Mouse (Mus musculus) liver, embryonic 11.5 days (tissue): ENCODE results near the gene Eif5. TPM values are rescaled to one million over a fixed set of nuclear protein-coding genes. Genes with fewer than 3 reads are reported as not detected.
"Not testable (repeated sequence)": the region's sequence is repeated elsewhere in the genome, so short reads cannot be mapped to it uniquely, and the experiment has no call there.

Source experiments
- ATAC-seq: fragments of 200-750 bp; cut with Nextera tagmentation; replicated peaks from 2 replicates; pipeline ENCODE4 v1.8.0; 2017; ENCODE audit warnings: moderate number of reproducible peaks, mild to moderate bottlenecking, moderate TSS enrichment, moderate library complexity; ENCODE audit not compliant: low FRiP score
- DNase-seq: peaks from one replicate; pipeline ENCODE4 v3.0.0-alpha.2; 2017; ENCODE audit warnings: low spot score
- H3K27ac ChIP-seq: fragments of 300-500 bp; sonication (generic); 2 replicates; pipeline ENCODE4 v1.5.1; 2014; ENCODE audit warnings: mild to moderate bottlenecking, low read depth, low read length, control low read depth
- H3K27me3 ChIP-seq: fragments of 300-500 bp; sonication (generic); replicated peaks from 2 replicates; pipeline ENCODE4 v1.6.1; 2014; ENCODE audit warnings: low read length, mixed read lengths; ENCODE audit not compliant: control insufficient read depth, insufficient read depth
- H3K36me3 ChIP-seq: fragments of 300-500 bp; sonication (generic); 2 replicates; pipeline ENCODE4 v1.6.1; 2014; ENCODE audit warnings: mild to moderate bottlenecking, low read length, moderate library complexity, mixed read lengths; ENCODE audit not compliant: control insufficient read depth, insufficient read depth
- H3K4me1 ChIP-seq: fragments of 300-500 bp; sonication (generic); replicated peaks from 2 replicates; pipeline ENCODE4 v1.6.1; 2014; ENCODE audit warnings: low read length, mixed read lengths; ENCODE audit not compliant: control insufficient read depth, insufficient read depth
- H3K4me2 ChIP-seq: fragments of 300-500 bp; sonication (generic); 2 replicates; pipeline ENCODE4 v1.6.1; 2014; ENCODE audit warnings: mild to moderate bottlenecking, control low read depth, moderate library complexity
- H3K4me3 ChIP-seq: fragments of 300-500 bp; sonication (generic); 2 replicates; pipeline ENCODE4 v1.5.1; 2014; ENCODE audit warnings: low read depth, low read length, control low read depth
- H3K9ac ChIP-seq: fragments of 300-500 bp; sonication (generic); 2 replicates; pipeline ENCODE4 v1.6.1; 2014; ENCODE audit warnings: low read depth, low read length, control low read depth
- H3K9me3 ChIP-seq: fragments of 300-500 bp; sonication (generic); 2 replicates; pipeline ENCODE4 v1.6.1; 2016; ENCODE audit warnings: low read length, inconsistent platforms, mixed read lengths; ENCODE audit not compliant: control insufficient read depth
- WGBS: fragments of 180-500 bp; shearing (Covaris S2); extraction: QIAGEN DNeasy Blood & Tissue Kit; methylation state at CpG from one replicate; pipeline ENCODE4 v1.1.7; 2014; 5-methylcytosine and 5-hydroxymethylcytosine counted together
- polyA plus RNA-seq: library from polyadenylated mRNA; unstranded; fragments of >200 nt; fragmentation: Nextera tagmentation; extraction: Ambion mirVana; gene quantifications from 2 replicates; pipeline ENCODE4 v1.2.1, GENCODE M21; 2014

Eif5 gene
- polyA plus RNA-seq, 1 experiment from 2014 or later = 623 TPM

DNA sequence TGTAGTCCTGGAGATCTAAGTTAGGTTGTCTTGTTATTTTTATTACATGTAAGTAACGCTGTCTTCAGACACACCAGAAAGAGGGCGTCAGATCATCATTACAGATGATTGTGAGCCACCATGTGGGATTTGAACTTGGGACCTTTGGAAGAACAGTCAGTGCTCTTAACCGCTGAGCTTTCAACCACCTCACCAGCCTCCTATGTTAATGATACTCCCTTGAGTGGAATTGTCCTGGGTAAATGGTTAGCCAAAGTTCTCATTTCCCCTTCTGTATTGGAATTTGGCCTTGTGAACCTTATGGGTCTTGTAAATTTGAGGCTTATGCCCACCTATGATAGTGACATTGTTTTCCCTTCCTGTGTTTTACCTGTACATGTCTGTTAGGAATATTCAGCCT lies 9.3 kb downstream of the Eif5 start:
- 86% methylated on average over 3 of the region's 3 CpGs for WGBS
- Histone ChIP-seq H3K4me3 (no peak overlapping the region), H3K4me2 (no peak overlapping the region)

GRCm38 (mm10) chr12:111548555-111549289 lies 10.9 kb downstream of the Eif5 start:
- H3K9me3 ChIP-seq = no peaks in the 10 kb centered on the region
- no peak overlapping the region for H3K9ac ChIP-seq
- no peaks in the 10 kb centered on the region for H3K27me3 ChIP-seq
- 49% methylated on average over 2 of the region's 2 CpGs for WGBS
- no peaks in the 10 kb centered on the region for H3K4me1 ChIP-seq
- H3K4me2 ChIP-seq = no peak overlapping the region
- peaks cover 19% of the 10 kb centered on the region for H3K36me3 ChIP-seq
- no peak; the same call in 1 of the 2 replicates for ATAC-seq
- no peak overlapping the region for H3K27ac ChIP-seq
- no peak overlapping the region for H3K4me3 ChIP-seq
- no peak for DNase-seq

More for the DNA sequence above, 9.3 kb downstream of the Eif5 start:
- peaks cover 32% of the 10 kb centered on the region for H3K36me3 ChIP-seq
- H3K27ac ChIP-seq = no peak overlapping the region
- no peak overlapping the region for H3K9ac ChIP-seq
- H3K27me3 ChIP-seq = no peaks in the 10 kb centered on the region
- ATAC-seq (no peak), DNase-seq (no peak)
- H3K9me3 ChIP-seq = no peaks in the 10 kb centered on the region
- no peaks in the 10 kb centered on the region for H3K4me1 ChIP-seq

DNA sequence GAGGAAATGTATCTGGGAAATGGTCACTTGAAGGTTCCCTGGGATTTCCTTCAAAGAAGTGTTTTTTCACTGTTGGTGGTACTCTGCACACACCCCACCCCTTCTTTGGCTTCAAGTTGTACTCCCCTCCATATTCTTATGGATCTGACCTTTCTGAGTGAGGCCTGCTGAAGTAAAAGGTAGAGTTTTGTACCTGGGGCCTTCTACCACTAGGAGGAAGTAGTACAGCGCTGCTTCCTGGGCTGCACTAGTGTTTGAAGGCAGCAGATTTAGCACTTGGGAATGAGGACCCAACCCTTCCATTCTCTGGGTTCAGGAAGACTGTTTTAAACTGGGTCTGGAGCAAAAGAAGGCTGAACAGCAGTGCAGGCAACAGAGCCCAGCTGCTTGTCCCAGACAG lies 12.9 kb downstream of the Eif5 start:
- DNase-seq (no peak), ATAC-seq (no peak)
- H3K9me3 ChIP-seq = no peaks in the 10 kb centered on the region
- H3K4me3 ChIP-seq = no peak overlapping the region
- no peak overlapping the region for H3K4me2 ChIP-seq
- H3K36me3 ChIP-seq = peaks cover 12% of the 10 kb centered on the region
- H3K27ac ChIP-seq = no peak overlapping the region
- H3K4me1 ChIP-seq = no peaks in the 10 kb centered on the region
- 52% methylated on average over 1 of the region's 1 CpGs for WGBS
- H3K27me3 ChIP-seq = no peaks in the 10 kb centered on the region
- H3K9ac ChIP-seq = no peak overlapping the region

DNA sequence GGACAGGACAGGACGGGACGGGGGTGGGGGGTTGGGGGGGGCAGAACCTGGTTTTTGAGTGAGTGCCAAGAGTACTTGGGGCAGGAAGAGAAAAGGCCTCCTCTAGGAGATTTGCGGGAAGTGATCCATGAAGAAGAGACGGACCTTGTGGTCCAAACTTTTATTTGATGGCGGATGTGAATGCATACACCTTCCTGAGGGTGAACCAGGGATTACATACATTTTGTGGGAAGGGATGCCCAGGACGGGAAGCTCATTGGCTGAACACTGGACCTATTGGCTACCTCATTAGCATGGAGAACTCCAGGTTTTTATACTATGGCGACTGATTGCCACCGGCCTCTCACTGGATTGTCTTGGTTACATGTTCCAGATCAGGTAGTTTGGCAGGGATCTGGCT lies 14.5 kb downstream of the Eif5 start:
- Histone ChIP-seq H3K4me3 (no peak overlapping the region), H3K27me3 (no peaks in the 10 kb centered on the region), H3K9me3 (no peaks in the 10 kb centered on the region), H3K9ac (no peak overlapping the region), H3K4me2 (no peak overlapping the region), H3K36me3 (peaks cover 5% of the 10 kb centered on the region), H3K27ac (no peak overlapping the region), H3K4me1 (peaks cover 2% of the 10 kb centered on the region; the same call in 1 of the 2 replicates)
- 80% methylated on average over 8 of the region's 8 CpGs for WGBS
- DNase-seq (no peak), ATAC-seq (no peak)

GRCm38 (mm10) chr12:111555357-111555756 lies 17.5 kb downstream of the Eif5 start:
- DNase-seq (no peak), ATAC-seq (no peak)
- Histone ChIP-seq H3K4me1 (peaks cover 16% of the 10 kb centered on the region), H3K9ac (no peak overlapping the region), H3K27me3 (no peaks in the 10 kb centered on the region), H3K9me3 (no peaks in the 10 kb centered on the region), H3K4me3 (no peak overlapping the region), H3K27ac (no peak overlapping the region), H3K36me3 (no peaks in the 10 kb centered on the region), H3K4me2 (no peak overlapping the region)
- WGBS = 63% methylated on average over 4 of the region's 4 CpGs

DNA sequence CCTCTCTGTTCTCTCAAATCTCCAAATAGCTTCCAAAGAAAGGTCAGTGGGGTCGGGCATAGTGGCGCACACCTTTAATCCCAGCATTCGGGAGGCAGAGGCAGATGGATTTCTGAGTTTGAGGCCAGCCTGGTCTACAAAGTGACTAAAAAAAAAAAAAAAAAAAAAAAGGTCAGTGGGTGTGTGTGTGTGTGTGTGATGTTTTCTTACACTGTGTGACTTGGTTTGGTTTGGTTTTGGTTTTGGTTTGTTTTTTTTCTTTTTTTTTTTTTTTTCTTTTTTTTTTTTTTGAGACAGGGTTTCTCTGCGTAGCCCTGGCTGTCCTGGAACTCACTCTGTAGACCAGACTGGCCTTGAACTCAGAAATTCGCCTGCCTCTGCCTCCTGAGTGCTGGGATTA lies 18.1 kb downstream of the Eif5 start:
- DNase-seq, H3K9ac ChIP-seq, H3K27ac ChIP-seq, H3K9me3 ChIP-seq, H3K36me3 ChIP-seq, H3K27me3 ChIP-seq, ATAC-seq, H3K4me3 ChIP-seq, H3K4me2 ChIP-seq: not testable (repeated sequence)
- WGBS = 80% methylated on average over 5 of the region's 5 CpGs
- peaks cover 16% of the 10 kb centered on the region for H3K4me1 ChIP-seq

GRCm38 (mm10) chr12:111557538-111557937 lies 19.7 kb downstream of the Eif5 start:
- H3K9ac ChIP-seq = no peak overlapping the region
- WGBS = 48% methylated on average over 6 of the region's 6 CpGs
- no peak overlapping the region for H3K27ac ChIP-seq
- H3K9me3 ChIP-seq = no peaks in the 10 kb centered on the region
- no peaks in the 10 kb centered on the region for H3K27me3 ChIP-seq
- H3K4me3 ChIP-seq = no peak overlapping the region
- H3K4me2 ChIP-seq = no peak overlapping the region
- no peak for ATAC-seq
- no peaks in the 10 kb centered on the region for H3K36me3 ChIP-seq
- no peak for DNase-seq
- H3K4me1 ChIP-seq = peaks cover 16% of the 10 kb centered on the region

- Histone ChIP-seq H3K9ac (no peak overlapping the region), H3K4me3 (no peak overlapping the region)
Observed at GRCm38 (mm10) chr12:111558655-111559054, 20.8 kb downstream of the Eif5 start.

GRCm38 (mm10) chr12:111559647-111560258 lies 21.9 kb downstream of the Eif5 start:
- Histone ChIP-seq H3K27ac (no peak overlapping the region), H3K27me3 (no peaks in the 10 kb centered on the region), H3K9me3 (no peaks in the 10 kb centered on the region), H3K4me2 (peak overlapping the region; percentile 63), H3K36me3 (no peaks in the 10 kb centered on the region), H3K4me1 (peaks cover 16% of the 10 kb centered on the region), H3K9ac (peak overlapping the region; percentile 16; the same call in 1 of the 2 replicates), H3K4me3 (peak overlapping the region; percentile 31)
- ATAC-seq (no peak), DNase-seq (no peak)
- 40% methylated on average over 18 of the region's 18 CpGs for WGBS

More at GRCm38 (mm10) chr12:111558655-111559054, 20.8 kb downstream of the Eif5 start:
- 37% methylated on average over 2 of the region's 2 CpGs for WGBS
- Histone ChIP-seq H3K9me3 (no peaks in the 10 kb centered on the region), H3K36me3 (no peaks in the 10 kb centered on the region), H3K27ac (peak overlapping the region; percentile 80), H3K27me3 (no peaks in the 10 kb centered on the region), H3K4me1 (peaks cover 16% of the 10 kb centered on the region), H3K4me2 (peak overlapping the region; percentile 63)
- peak; percentile 99 for ATAC-seq
- no peak for DNase-seq
